Mouse (Mus musculus) frontal cortex, adult 2 months (tissue): Measurements from ENCODE around the gene Nup107. TPM values are rescaled to one million over a fixed set of nuclear protein-coding genes. Genes with fewer than 3 reads are reported as not detected.

Experiments
- DNase-seq, 2 experiments: peaks; one replicate each; pipeline ENCODE4 v3.0.0; 2022; ENCODE audit warnings: low spot score in 1 of 2; ENCODE audit errors: extremely low spot score in 1 of 2
- polyA plus RNA-seq: library from polyadenylated mRNA; depleted of rRNA; stranded (reverse); fragments of >200 nt; gene quantifications from 2 replicates; pipeline ENCODE4 v1.2.3, GENCODE M21; 2012

Gene Nup107
- polyA plus RNA-seq, 1 experiment, result 17.8 TPM

- no peak for DNase-seq
These were observed 38.5 kb downstream of the Nup107 start for GRCm38 (mm10) chr10:117753711-117754608.

GRCm38 (mm10) chr10:117752851-117753647 is 39.5 kb downstream of the Nup107 start:
- no peak for DNase-seq

- no peak for DNase-seq
These were observed 40.1 kb downstream of the Nup107 start for GRCm38 (mm10) chr10:117752304-117752821.

GRCm38 (mm10) chr10:117751744-117752143 is 40.8 kb downstream of the Nup107 start:
- no peak for DNase-seq

GRCm38 (mm10) chr10:117751282-117751610 is 41.3 kb downstream of the Nup107 start:
- DNase-seq, result no peak

GRCm38 (mm10) chr10:117750529-117751281 is 41.8 kb downstream of the Nup107 start:
- DNase-seq, result no peak

- DNase-seq, result no peak
These were observed 42.6 kb downstream of the Nup107 start for GRCm38 (mm10) chr10:117749787-117750343.

- no peak for DNase-seq
These were observed 43.3 kb downstream of the Nup107 start for GRCm38 (mm10) chr10:117749050-117749686.

GRCm38 (mm10) chr10:117748276-117749049 is 44.0 kb downstream of the Nup107 start:
- no peak for DNase-seq

GRCm38 (mm10) chr10:117747711-117748110 is 44.8 kb downstream of the Nup107 start:
- no peak for DNase-seq

- peak; percentile 87 to 96 for DNase-seq
These were observed 46.1 kb downstream of the Nup107 start, which contains the start of gene Slc35e3 for GRCm38 (mm10) chr10:117746297-117746883. Gene Slc35e3 (minus strand): TSS chr10:117746365.

- peak in 1 of 2 experiments; percentile 11 for DNase-seq
These were observed 46.8 kb downstream of the Nup107 start for GRCm38 (mm10) chr10:117745570-117746296.

- DNase-seq, result no peak
These were observed 48.6 kb downstream of the Nup107 start for GRCm38 (mm10) chr10:117743917-117744316.

GRCm38 (mm10) chr10:117743182-117743581 is 49.3 kb downstream of the Nup107 start:
- no peak for DNase-seq

- no peak for DNase-seq
These were observed 49.9 kb downstream of the Nup107 start for GRCm38 (mm10) chr10:117742618-117743017.

- no peak for DNase-seq
These were observed 50.6 kb downstream of the Nup107 start for GRCm38 (mm10) chr10:117741698-117742475.

- no peak for DNase-seq
These were observed 51.6 kb downstream of the Nup107 start for GRCm38 (mm10) chr10:117740921-117741320.
